Mouse (Mus musculus): ENCODE measurements at regions not wholly inside any gene's neighbourhood (a gene's known extent, or its start where the extent isn't known, plus 50 kb on each side); places are given as distances from the start of the nearest gene placed in this dataset.

GRCm38 (mm10) chr10:66816776-66817175 is 279.1 kb upstream of the Jmjd1c start:
- Histone ChIP-seq H3K9ac (replicated peaks; ENCODE audit: low read length) (no peak overlapping the region), H3K9me3 (ENCODE audit: control insufficient read depth, low read length) (no peaks in the 10 kb centered on the region), H3K4me2 (ENCODE audit: low read length) (no peak overlapping the region), H3K4me3 (replicated peaks; ENCODE audit: low read depth, low read length) (no peak overlapping the region), H3K27me3 (ENCODE audit: control insufficient read depth, insufficient read depth, low read length) (no peaks in the 10 kb centered on the region), H3K4me1 (ENCODE audit: control insufficient read depth, insufficient read depth, low read length) (no peaks in the 10 kb centered on the region), H3K27ac (replicated peaks; ENCODE audit: low read depth, low read length) (no peak overlapping the region), H3K36me3 (ENCODE audit: control insufficient read depth, insufficient read depth, low read length) (no peaks in the 10 kb centered on the region)
- DNase-seq (no peak), ATAC-seq (ENCODE audit: low FRiP score, low TSS enrichment) (no peak)
- WGBS = 87% methylated on average over 13 of the region's 13 CpGs

GRCm38 (mm10) chr10:66817876-66818275 is 278.0 kb upstream of the Jmjd1c start:
- Histone ChIP-seq H3K4me1 (ENCODE audit: control insufficient read depth, insufficient read depth, low read length) (no peaks in the 10 kb centered on the region), H3K27ac (replicated peaks; ENCODE audit: low read depth, low read length) (no peak overlapping the region), H3K9ac (replicated peaks; ENCODE audit: low read length) (no peak overlapping the region), H3K4me2 (ENCODE audit: low read length) (no peak overlapping the region), H3K36me3 (ENCODE audit: control insufficient read depth, insufficient read depth, low read length) (no peaks in the 10 kb centered on the region), H3K9me3 (ENCODE audit: control insufficient read depth, low read length) (no peaks in the 10 kb centered on the region), H3K27me3 (ENCODE audit: control insufficient read depth, insufficient read depth, low read length) (no peaks in the 10 kb centered on the region), H3K4me3 (replicated peaks; ENCODE audit: low read depth, low read length) (no peak overlapping the region)
- no peak for ATAC-seq (ENCODE audit: low FRiP score, low TSS enrichment)
- 87% methylated on average over 7 of the region's 7 CpGs for WGBS
- DNase-seq = no peak

- ATAC-seq (ENCODE audit: low FRiP score, low TSS enrichment) = no peak
- Histone ChIP-seq H3K4me1 (ENCODE audit: control insufficient read depth, insufficient read depth, low read length) (no peaks in the 10 kb centered on the region), H3K9ac (replicated peaks; ENCODE audit: low read length) (no peak overlapping the region), H3K27me3 (ENCODE audit: control insufficient read depth, insufficient read depth, low read length) (no peaks in the 10 kb centered on the region), H3K4me2 (ENCODE audit: low read length) (no peak overlapping the region), H3K27ac (replicated peaks; ENCODE audit: low read depth, low read length) (no peak overlapping the region), H3K4me3 (replicated peaks; ENCODE audit: low read depth, low read length) (no peak overlapping the region), H3K9me3 (ENCODE audit: control insufficient read depth, low read length) (no peaks in the 10 kb centered on the region), H3K36me3 (ENCODE audit: control insufficient read depth, insufficient read depth, low read length) (no peaks in the 10 kb centered on the region)
- WGBS = 90% methylated on average over 8 of the region's 8 CpGs
- no peak for DNase-seq
These were observed 276.4 kb upstream of the Jmjd1c start for GRCm38 (mm10) chr10:66819517-66819916.

GRCm38 (mm10) chr10:66825737-66826136 is 270.2 kb upstream of the Jmjd1c start:
- Histone ChIP-seq H3K27me3 (ENCODE audit: control insufficient read depth, insufficient read depth, low read length) (no peaks in the 10 kb centered on the region), H3K9ac (replicated peaks; ENCODE audit: low read length) (no peak overlapping the region), H3K27ac (replicated peaks; ENCODE audit: low read depth, low read length) (no peak overlapping the region), H3K4me3 (replicated peaks; ENCODE audit: low read depth, low read length) (no peak overlapping the region), H3K36me3 (ENCODE audit: control insufficient read depth, insufficient read depth, low read length) (no peaks in the 10 kb centered on the region), H3K4me2 (ENCODE audit: low read length) (no peak overlapping the region), H3K4me1 (ENCODE audit: control insufficient read depth, insufficient read depth, low read length) (no peaks in the 10 kb centered on the region), H3K9me3 (ENCODE audit: control insufficient read depth, low read length) (no peaks in the 10 kb centered on the region)
- WGBS = 87% methylated on average over 3 of the region's 3 CpGs
- no peak for ATAC-seq (ENCODE audit: low FRiP score, low TSS enrichment)
- DNase-seq = no peak

- Histone ChIP-seq H3K9me3 (ENCODE audit: control insufficient read depth, low read length) (no peaks in the 10 kb centered on the region), H3K4me3 (replicated peaks; ENCODE audit: low read depth, low read length) (no peak overlapping the region), H3K36me3 (ENCODE audit: control insufficient read depth, insufficient read depth, low read length) (no peaks in the 10 kb centered on the region), H3K27ac (replicated peaks; ENCODE audit: low read depth, low read length) (no peak overlapping the region), H3K27me3 (ENCODE audit: control insufficient read depth, insufficient read depth, low read length) (no peaks in the 10 kb centered on the region), H3K9ac (replicated peaks; ENCODE audit: low read length) (no peak overlapping the region), H3K4me2 (ENCODE audit: low read length) (no peak overlapping the region), H3K4me1 (ENCODE audit: control insufficient read depth, insufficient read depth, low read length) (no peaks in the 10 kb centered on the region)
- DNase-seq = no peak
- ATAC-seq (ENCODE audit: low FRiP score, low TSS enrichment) = no peak
- 89% methylated on average over 3 of the region's 3 CpGs for WGBS
These were observed 269.6 kb upstream of the Jmjd1c start for GRCm38 (mm10) chr10:66826327-66826726.

- H3K4me3 ChIP-seq (replicated peaks; ENCODE audit: low read depth, low read length) = no peak overlapping the region
- ATAC-seq (ENCODE audit: low FRiP score, low TSS enrichment) = no peak
- WGBS = 73% methylated on average over 4 of the region's 4 CpGs
These were observed 261.0 kb upstream of the Jmjd1c start for GRCm38 (mm10) chr10:66834974-66835373.

GRCm38 (mm10) chr10:66839058-66839457 is 256.9 kb upstream of the Jmjd1c start:
- no peaks in the 10 kb centered on the region for H3K4me1 ChIP-seq (ENCODE audit: control insufficient read depth, insufficient read depth, low read length)
- H3K9ac ChIP-seq (replicated peaks; ENCODE audit: low read length) = no peak overlapping the region
- no peaks in the 10 kb centered on the region for H3K27me3 ChIP-seq (ENCODE audit: control insufficient read depth, insufficient read depth, low read length)
- peak; percentile 31 for DNase-seq
- WGBS = 55% methylated on average over 9 of the region's 9 CpGs
- no peaks in the 10 kb centered on the region for H3K36me3 ChIP-seq (ENCODE audit: control insufficient read depth, insufficient read depth, low read length)
- no peak overlapping the region for H3K4me2 ChIP-seq (ENCODE audit: low read length)
- no peak overlapping the region for H3K4me3 ChIP-seq (replicated peaks; ENCODE audit: low read depth, low read length)
- H3K27ac ChIP-seq (replicated peaks; ENCODE audit: low read depth, low read length) = no peak overlapping the region
- no peaks in the 10 kb centered on the region for H3K9me3 ChIP-seq (ENCODE audit: control insufficient read depth, low read length)
- ATAC-seq (ENCODE audit: low FRiP score, low TSS enrichment) = no peak

More at GRCm38 (mm10) chr10:66834974-66835373, 261.0 kb upstream of the Jmjd1c start:
- no peaks in the 10 kb centered on the region for H3K9me3 ChIP-seq (ENCODE audit: control insufficient read depth, low read length)
- H3K27ac ChIP-seq (replicated peaks; ENCODE audit: low read depth, low read length) = no peak overlapping the region
- no peak overlapping the region for H3K4me2 ChIP-seq (ENCODE audit: low read length)
- DNase-seq = no peak
- no peaks in the 10 kb centered on the region for H3K27me3 ChIP-seq (ENCODE audit: control insufficient read depth, insufficient read depth, low read length)
- no peaks in the 10 kb centered on the region for H3K36me3 ChIP-seq (ENCODE audit: control insufficient read depth, insufficient read depth, low read length)
- no peaks in the 10 kb centered on the region for H3K4me1 ChIP-seq (ENCODE audit: control insufficient read depth, insufficient read depth, low read length)
- H3K9ac ChIP-seq (replicated peaks; ENCODE audit: low read length) = no peak overlapping the region

- no peaks in the 10 kb centered on the region for H3K4me1 ChIP-seq (ENCODE audit: control insufficient read depth, insufficient read depth, low read length)
- no peak overlapping the region for H3K9ac ChIP-seq (replicated peaks; ENCODE audit: low read length)
- DNase-seq (no peak), ATAC-seq (ENCODE audit: low FRiP score, low TSS enrichment) (no peak)
- no peak overlapping the region for H3K4me2 ChIP-seq (ENCODE audit: low read length)
- no peaks in the 10 kb centered on the region for H3K9me3 ChIP-seq (ENCODE audit: control insufficient read depth, low read length)
- no peak overlapping the region for H3K27ac ChIP-seq (replicated peaks; ENCODE audit: low read depth, low read length)
- 95% methylated on average over 2 of the region's 2 CpGs for WGBS
- no peaks in the 10 kb centered on the region for H3K36me3 ChIP-seq (ENCODE audit: control insufficient read depth, insufficient read depth, low read length)
- H3K27me3 ChIP-seq (ENCODE audit: control insufficient read depth, insufficient read depth, low read length) = no peaks in the 10 kb centered on the region
- no peak overlapping the region for H3K4me3 ChIP-seq (replicated peaks; ENCODE audit: low read depth, low read length)
These were observed 252.7 kb upstream of the Jmjd1c start for GRCm38 (mm10) chr10:66843258-66843657.

- Histone ChIP-seq H3K36me3 (ENCODE audit: control insufficient read depth, insufficient read depth, low read length) (no peaks in the 10 kb centered on the region), H3K9me3 (ENCODE audit: control insufficient read depth, low read length) (no peaks in the 10 kb centered on the region), H3K27ac (replicated peaks; ENCODE audit: low read depth, low read length) (no peak overlapping the region), H3K4me2 (ENCODE audit: low read length) (no peak overlapping the region), H3K4me1 (ENCODE audit: control insufficient read depth, insufficient read depth, low read length) (no peaks in the 10 kb centered on the region), H3K27me3 (ENCODE audit: control insufficient read depth, insufficient read depth, low read length) (no peaks in the 10 kb centered on the region), H3K4me3 (replicated peaks; ENCODE audit: low read depth, low read length) (no peak overlapping the region), H3K9ac (replicated peaks; ENCODE audit: low read length) (no peak overlapping the region)
- ATAC-seq (ENCODE audit: low FRiP score, low TSS enrichment) (no peak), DNase-seq (no peak)
- WGBS = 94% methylated on average over 5 of the region's 5 CpGs
These were observed 247.1 kb upstream of the Jmjd1c start for GRCm38 (mm10) chr10:66848778-66849177.
